8 mouse cellular contexts compared by ENCODE assay signal in the genomic region with DNA sequence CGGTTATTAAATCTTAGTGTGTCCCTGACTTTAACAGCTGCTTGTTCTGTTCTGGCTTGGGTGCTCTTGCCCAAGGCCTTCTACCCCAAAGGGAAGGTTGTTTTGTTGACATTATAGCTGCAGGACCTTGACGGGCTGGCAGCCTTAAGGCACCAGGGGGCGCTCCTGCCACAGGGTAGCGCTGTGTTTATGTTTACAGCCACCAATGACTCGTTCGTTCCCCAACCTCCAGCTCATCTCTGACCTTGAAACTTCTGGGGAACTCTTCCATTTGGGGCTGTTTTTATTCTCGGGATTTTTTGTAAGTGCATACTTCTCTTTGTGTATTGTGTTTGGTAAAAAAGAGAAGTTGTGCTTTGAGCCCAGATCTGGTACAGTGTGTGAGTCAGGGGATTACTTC. TPM values are rescaled to one million over a fixed set of nuclear protein-coding genes. Genes with fewer than 3 reads are reported as not detected.
DNase-seq lines count a peak whose midpoint lies in the region; ATAC-seq and TF ChIP-seq lines count a peak whose summit lies in the region.

No protein-coding gene starts in this region.

- intact Hi-C loops in heart, postnatal 36 days (cut with DNase I): loop anchor here (1.0 kb wide), 3 partner anchors 42 to 181 kb away; no protein-coding TSS in a partner anchor

- H3K36me3 ChIP-seq in G1E (replicated peaks): peaks cover 61% of the 10 kb centered on the region
- H3K36me3 ChIP-seq in forebrain, embryonic 16.5 days (ENCODE audit: control insufficient read depth, insufficient read depth): peaks cover 4% of the 10 kb centered on the region; the same call in 1 of the 2 replicates
- peaks cover 33% of the 10 kb centered on the region for H3K36me3 ChIP-seq in neural tube, embryonic 15.5 days

- peaks cover 55% of the 10 kb centered on the region for H3K4me1 ChIP-seq in G1E (ENCODE audit: insufficient read depth, low read depth, low read length)
- H3K4me1 ChIP-seq in forebrain, embryonic 16.5 days (replicated peaks; ENCODE audit: control insufficient read depth, insufficient read depth, low read length): peaks cover 26% of the 10 kb centered on the region
- H3K4me1 ChIP-seq in lung, adult 2 months (ENCODE audit: control insufficient read depth, insufficient read depth, low read length): no peaks in the 10 kb centered on the region
- H3K4me1 ChIP-seq in neural tube, embryonic 15.5 days: peaks cover 32% of the 10 kb centered on the region

- no peaks in the 10 kb centered on the region for H3K9me3 ChIP-seq in G1E (replicated peaks)
- no peaks in the 10 kb centered on the region for H3K9me3 ChIP-seq in forebrain, embryonic 16.5 days (ENCODE audit: control insufficient read depth, low read length)
- H3K9me3 ChIP-seq in neural tube, embryonic 15.5 days (replicated peaks): no peaks in the 10 kb centered on the region

- TF ChIP-seq POLR2A in lung, adult 2 months (IDR thresholded peaks at IDR 0.05; ENCODE audit: borderline replicate concordance, extremely low read depth, low read depth, low read length): no peak

- H3K27ac ChIP-seq in forebrain, embryonic 16.5 days (ENCODE audit: low read length): no peak overlapping the region
- no peak overlapping the region; the same call in 1 of the 2 replicates for H3K27ac ChIP-seq in neural tube, embryonic 15.5 days (replicated peaks)

- DNase-seq in G1E (ENCODE audit: low spot score): peak; percentile 77
- DNase-seq in cerebellum, adult 18-20 months: peak; percentile 76 to 82
- DNase-seq in heart, postnatal 36 days: peak; percentile 90 to 92
- peak; percentile 79 to 90 for DNase-seq in layer of hippocampus, adult 18-20 months (ENCODE audit: low spot score in 2 of 2)
- peak; percentile 82 for DNase-seq in lung, adult 2 months
- DNase-seq in testis, postnatal 10 days (ENCODE audit: low spot score): peak; percentile 95

- peak; percentile 36; the same call in 1 of the 2 replicates for ATAC-seq in G1E (ENCODE audit: extremely low read depth, insufficient number of reproducible peaks, low FRiP score, poor library complexity, severe bottlenecking)
- no peak for ATAC-seq in forebrain, embryonic 16.5 days
- ATAC-seq in neural tube, embryonic 15.5 days (ENCODE audit: low FRiP score): no peak; the same call in 1 of the 2 replicates

- peak overlapping the region; percentile 57 for H3K4me2 ChIP-seq in forebrain, embryonic 16.5 days (ENCODE audit: low read length)
- H3K4me2 ChIP-seq in neural tube, embryonic 15.5 days: peak overlapping the region; percentile 92

- H3K9ac ChIP-seq in forebrain, embryonic 16.5 days (replicated peaks; ENCODE audit: low read depth, low read length): no peak overlapping the region
- H3K9ac ChIP-seq in neural tube, embryonic 15.5 days (replicated peaks): peak overlapping the region; percentile 67; the same call in 1 of the 2 replicates

- TF ChIP-seq CTCF in G1E (IDR thresholded peaks at IDR 0.05; ENCODE audit: low read depth, low read length): peak; percentile 84
- peak; percentile 87 for TF ChIP-seq CTCF in lung, adult 2 months (IDR thresholded peaks at IDR 0.05; ENCODE audit: insufficient read depth, low read length)

- H3K4me3 ChIP-seq in G1E (ENCODE audit: low read depth, low read length): peak overlapping the region; percentile 81
- H3K4me3 ChIP-seq in forebrain, embryonic 16.5 days (replicated peaks; ENCODE audit: low read length): peak overlapping the region; percentile 100
- H3K4me3 ChIP-seq in lung, adult 2 months (replicated peaks; ENCODE audit: extremely low read depth, low read depth, low read length): peak overlapping the region; percentile 89
- peak overlapping the region; percentile 99 for H3K4me3 ChIP-seq in neural tube, embryonic 15.5 days (replicated peaks)

- no peaks in the 10 kb centered on the region for H3K27me3 ChIP-seq in G1E (ENCODE audit: insufficient read depth, low read length)
- no peaks in the 10 kb centered on the region for H3K27me3 ChIP-seq in forebrain, embryonic 16.5 days (replicated peaks; ENCODE audit: control insufficient read depth, insufficient read depth, low read length)
- H3K27me3 ChIP-seq in neural tube, embryonic 15.5 days (replicated peaks): no peaks in the 10 kb centered on the region

- under 1% methylated on average over 7 of the region's 7 CpGs for WGBS in forebrain, embryonic 16.5 days
- 2% methylated on average over 7 of the region's 7 CpGs for WGBS in lung, adult 2 months
- 0% methylated on average over 7 of the region's 7 CpGs for WGBS in neural tube, embryonic 15.5 days

RNA-seq across cellular contexts. Expression of gene Iscu, which starts 1.1 kb away (rescaled TPM):
- total RNA-seq in G1E (2014; fragmentation: Nextera tagmentation): 44.2 and 46.2 TPM in 2 replicates
- 76.9 and 93.6 TPM in 2 replicates for total RNA-seq in G1E (2017)
- 39.5 and 50.7 TPM in 2 replicates for polyA plus RNA-seq in G1E (2012)
- polyA plus RNA-seq in forebrain, embryonic 16.5 days (2015; fragmentation: Nextera tagmentation; extraction: Ambion mirVana): 76.9 and 79.6 TPM in 2 replicates
- total RNA-seq in heart, postnatal 36 days (2021): 100 to 1,000 TPM; 164 to 172 TPM
- total RNA-seq in layer of hippocampus, adult 18-20 months (2021): 100 to 1,000 TPM; 128 to 132 TPM
- polyA plus RNA-seq in lung, adult 2 months (2012; rRNA removed): 115 and 118 TPM in 2 replicates
- polyA plus RNA-seq in neural tube, embryonic 15.5 days (2015; fragmentation: Nextera tagmentation; extraction: Ambion mirVana): 88.6 and 90.9 TPM in 2 replicates

RNA-seq across cellular contexts. Expression of gene Sart3, which starts 1.4 kb away (rescaled TPM):
- 18.6 and 19.0 TPM in 2 replicates for total RNA-seq in G1E (2014; fragmentation: Nextera tagmentation)
- 30.4 and 32.6 TPM in 2 replicates for total RNA-seq in G1E (2017)
- 45.6 and 52.6 TPM in 2 replicates for polyA plus RNA-seq in G1E (2012)
- polyA plus RNA-seq in forebrain, embryonic 16.5 days (2015; fragmentation: Nextera tagmentation; extraction: Ambion mirVana): 50.7 and 52.7 TPM in 2 replicates
- total RNA-seq in heart, postnatal 36 days (2021): 10 to 100 TPM; 12.4 to 16.6 TPM
- 10 to 100 TPM; 48.3 to 49.3 TPM for total RNA-seq in layer of hippocampus, adult 18-20 months (2021)
- polyA plus RNA-seq in lung, adult 2 months (2012; rRNA removed): 20.2 and 24.2 TPM in 2 replicates
- polyA plus RNA-seq in neural tube, embryonic 15.5 days (2015; fragmentation: Nextera tagmentation; extraction: Ambion mirVana): 40.7 and 42.3 TPM in 2 replicates

RNA-seq across cellular contexts. Expression of gene Tmem119, which starts 26.7 kb away (rescaled TPM):
- not detected in 2 replicates for total RNA-seq in G1E (2014; fragmentation: Nextera tagmentation)
- 0.12 and 0.27 TPM in 2 replicates for total RNA-seq in G1E (2017)
- 0.21 and 0.24 TPM in 2 replicates for polyA plus RNA-seq in G1E (2012)
- 4.4 and 7.9 TPM in 2 replicates for polyA plus RNA-seq in forebrain, embryonic 16.5 days (2015; fragmentation: Nextera tagmentation; extraction: Ambion mirVana)
- total RNA-seq in heart, postnatal 36 days (2021): 1 to 10 TPM; 5.6 to 5.9 TPM
- 10 to 100 TPM; 25.9 to 29.0 TPM for total RNA-seq in layer of hippocampus, adult 18-20 months (2021)
- polyA plus RNA-seq in lung, adult 2 months (2012; rRNA removed): 59.9 and 72.5 TPM in 2 replicates
- 12.1 and 23.1 TPM in 2 replicates for polyA plus RNA-seq in neural tube, embryonic 15.5 days (2015; fragmentation: Nextera tagmentation; extraction: Ambion mirVana)

RNA-seq across cellular contexts. Expression of gene Ficd, which starts 38.1 kb away (rescaled TPM):
- 2.4 and 5.8 TPM in 2 replicates for total RNA-seq in G1E (2014; fragmentation: Nextera tagmentation)
- 1.5 and 1.7 TPM in 2 replicates for total RNA-seq in G1E (2017)
- 1.4 and 1.9 TPM in 2 replicates for polyA plus RNA-seq in G1E (2012)
- polyA plus RNA-seq in forebrain, embryonic 16.5 days (2015; fragmentation: Nextera tagmentation; extraction: Ambion mirVana): 9.2 and 9.6 TPM in 2 replicates
- 1 to 10 TPM; 7.2 to 8.1 TPM for total RNA-seq in heart, postnatal 36 days (2021)
- 10 to 100 TPM; 13.4 to 14.1 TPM for total RNA-seq in layer of hippocampus, adult 18-20 months (2021)
- 10.6 and 10.7 TPM in 2 replicates for polyA plus RNA-seq in lung, adult 2 months (2012; rRNA removed)
- polyA plus RNA-seq in neural tube, embryonic 15.5 days (2015; fragmentation: Nextera tagmentation; extraction: Ambion mirVana): 9.6 and 11.1 TPM in 2 replicates

RNA-seq across cellular contexts. Expression of gene 1700069L16Rik, which starts 49.1 kb away (rescaled TPM):
- total RNA-seq in G1E (2014; fragmentation: Nextera tagmentation): not detected in 2 replicates
- total RNA-seq in G1E (2017): 0.29 TPM in 1 of 2 replicates, not detected in the other
- not detected in 2 replicates for polyA plus RNA-seq in G1E (2012)
- polyA plus RNA-seq in forebrain, embryonic 16.5 days (2015; fragmentation: Nextera tagmentation; extraction: Ambion mirVana): not detected in 2 replicates
- not detected for total RNA-seq in heart, postnatal 36 days (2021)
- total RNA-seq in layer of hippocampus, adult 18-20 months (2021): not detected
- not detected in 2 replicates for polyA plus RNA-seq in lung, adult 2 months (2012; rRNA removed)
- not detected in 2 replicates for polyA plus RNA-seq in neural tube, embryonic 15.5 days (2015; fragmentation: Nextera tagmentation; extraction: Ambion mirVana)
